Mouse (Mus musculus) left cerebral cortex, adult 18-20 months (tissue): ENCODE measurements around the gene Sohlh1. TPM values are rescaled to one million over a fixed set of nuclear protein-coding genes. Genes with fewer than 3 reads are reported as not detected.
"Not testable (repeated sequence)": the region's sequence is repeated elsewhere in the genome, so short reads cannot be mapped to it uniquely, and the experiment has no call there.

Experiments used
- DNase-seq, 2 experiments: peaks; one replicate each; pipeline ENCODE4 v3.0.0; 2021 to 2022; ENCODE audit warnings: low spot score in 2 of 2, mixed read lengths in 1 of 2
- total RNA-seq, 2 experiments: library from RNA; stranded (reverse); gene quantifications; 2 replicates each; pipeline ENCODE4 v1.2.3; 2021

Gene Sohlh1
- total RNA-seq, 2 experiments from 2014 or later = not detected

DNA sequence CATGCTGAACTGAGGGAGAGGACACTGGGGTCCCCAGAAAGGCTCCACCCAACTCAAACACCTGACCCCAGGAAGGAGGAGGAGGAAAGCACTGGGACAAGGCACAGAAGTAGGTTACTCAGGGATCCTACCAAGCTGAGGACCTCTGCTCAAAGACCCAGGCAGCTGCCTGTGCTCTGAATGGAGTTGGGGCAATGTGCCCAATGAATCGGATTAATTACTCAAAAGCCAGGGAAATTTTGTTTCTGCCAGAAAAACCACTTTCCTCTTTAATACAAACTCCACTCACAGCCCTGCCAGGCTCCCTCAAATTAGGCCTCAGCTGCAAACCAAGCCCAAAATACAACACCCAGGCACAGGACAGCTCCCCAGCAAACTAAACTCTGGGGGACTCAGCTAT, 4.3 kb downstream of the Sohlh1 start:
- peak in 1 of 2 experiments; percentile 9 for DNase-seq

DNA sequence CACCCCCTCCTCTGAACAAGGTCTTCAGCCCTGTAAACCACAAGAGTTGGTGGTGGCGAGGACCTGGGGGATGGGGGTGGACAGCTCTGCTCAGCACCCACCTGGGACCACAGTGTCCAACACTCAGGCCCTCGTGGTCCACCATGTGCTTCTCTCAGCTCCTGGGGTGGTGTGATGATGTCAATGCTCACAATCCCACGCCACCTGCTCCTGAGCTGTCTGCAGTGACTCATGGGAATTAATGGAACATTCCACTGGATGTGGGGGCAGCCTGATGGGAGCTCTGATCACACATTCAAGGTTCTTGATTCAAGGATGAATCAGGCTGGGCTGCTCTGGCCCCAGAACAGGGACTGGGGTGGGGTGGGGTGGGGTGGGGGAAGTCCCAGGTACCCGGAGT, 4.9 kb downstream of the Sohlh1 start:
- DNase-seq = peak; percentile 26 to 48

DNA sequence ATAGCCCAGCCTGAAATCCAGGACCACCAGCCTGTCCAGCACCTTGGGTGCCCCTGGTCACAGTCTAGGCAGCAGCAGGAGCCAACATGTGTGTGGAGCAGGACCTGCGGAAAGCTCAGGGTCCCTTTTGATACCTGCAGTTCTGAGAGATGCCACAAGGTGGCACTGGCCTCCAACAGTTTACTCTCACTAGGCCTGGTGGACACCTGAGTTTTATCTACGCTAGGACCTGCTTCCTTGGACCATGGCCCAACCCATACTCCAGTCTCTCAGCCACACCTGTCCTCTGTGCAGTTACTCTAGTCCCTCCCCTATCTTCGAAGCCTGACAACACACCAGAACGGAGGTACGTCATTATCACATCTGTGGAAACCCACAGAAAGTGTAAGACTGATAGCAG, 10.8 kb downstream of the Sohlh1 start:
- DNase-seq = peak; percentile 85 to 87

DNA sequence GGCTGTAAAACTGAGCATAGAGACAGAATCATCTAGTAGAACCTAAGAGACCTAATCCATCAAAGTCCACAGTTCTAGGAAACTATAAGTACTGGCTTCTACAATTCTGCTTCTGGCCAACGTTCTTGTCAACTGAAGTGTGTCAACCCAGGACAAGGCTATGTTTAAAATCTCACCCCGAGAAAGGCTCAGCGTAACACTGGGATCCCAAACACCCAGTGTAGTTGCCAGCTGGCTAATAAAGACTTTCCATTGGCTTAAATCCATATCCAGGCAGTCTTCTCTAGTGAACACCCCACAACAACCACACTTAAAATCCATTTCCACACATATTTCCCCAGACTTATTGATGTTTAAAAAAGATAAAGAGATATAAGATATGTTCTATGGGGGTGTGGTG, 16.3 kb downstream of the Sohlh1 start:
- no peak for DNase-seq

DNA sequence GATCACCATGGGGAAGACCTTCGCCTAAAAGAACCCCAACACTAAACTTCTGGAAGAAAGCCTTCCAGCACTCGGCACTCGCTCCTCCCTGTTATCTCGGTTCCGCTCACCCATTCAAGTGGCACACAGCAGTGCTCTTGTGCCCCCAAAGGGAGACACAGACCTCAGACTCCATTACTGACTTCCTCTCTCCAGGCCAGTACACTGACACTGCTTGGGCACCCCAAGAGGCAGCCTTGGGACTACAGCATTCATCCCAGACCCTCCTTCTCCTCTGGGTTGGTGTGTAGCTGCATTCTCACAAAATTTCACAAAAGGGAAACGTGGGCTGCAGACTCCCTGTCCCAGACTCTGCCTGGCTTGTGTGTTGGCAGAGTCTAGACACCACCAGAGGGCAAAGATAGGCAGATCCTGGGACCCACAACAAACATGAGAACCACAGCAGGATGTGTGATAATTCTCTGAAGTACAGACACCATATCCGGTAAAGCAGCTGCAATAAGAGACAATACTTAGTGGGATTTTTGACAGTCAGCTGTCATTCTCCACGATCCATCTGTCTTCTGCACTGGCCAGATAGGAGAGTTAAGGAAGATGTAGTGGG, 18.6 kb downstream of the Sohlh1 start:
- no peak for DNase-seq

DNA sequence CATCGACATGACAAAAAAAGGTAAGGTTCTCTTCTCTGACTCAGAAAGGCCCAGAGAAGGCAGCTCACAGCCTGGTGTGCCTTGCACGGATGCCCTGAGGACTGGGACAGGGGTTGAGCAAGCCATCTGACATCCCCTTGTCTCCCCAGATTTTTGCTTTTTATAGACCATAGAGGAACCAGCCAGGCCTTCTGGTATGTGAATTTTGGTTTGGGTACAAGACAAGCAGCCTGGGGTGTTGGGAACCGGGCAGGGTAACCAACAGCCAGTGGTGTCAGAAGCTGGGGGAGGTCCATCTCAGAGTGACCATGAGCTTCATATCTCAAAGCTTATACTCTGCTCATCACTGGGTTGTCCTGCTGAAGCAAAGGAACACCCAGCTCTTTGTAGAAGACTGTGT, 22.3 kb downstream of the Sohlh1 start:
- no peak for DNase-seq

DNA sequence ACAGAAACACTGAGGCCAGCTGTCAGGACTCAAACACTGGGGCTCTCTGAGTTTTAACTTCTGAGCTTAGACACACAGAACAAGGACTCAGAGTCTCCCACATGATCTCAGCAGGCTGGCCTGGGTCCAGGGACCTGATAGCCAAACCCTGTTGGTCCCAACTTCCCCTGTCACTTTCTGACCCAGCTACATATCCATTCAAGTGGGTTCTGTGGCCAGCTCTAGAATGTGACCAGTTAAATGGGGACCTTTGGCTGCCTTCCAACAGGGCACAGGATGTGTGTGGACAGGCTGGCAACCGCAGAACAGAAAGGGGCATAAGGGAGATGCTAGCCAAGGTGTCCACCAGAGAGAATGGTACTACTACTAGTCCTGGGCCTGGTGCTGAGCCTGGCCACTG, 24.2 kb downstream of the Sohlh1 start, which contains the start of gene Lcn9:
Lcn9 (plus strand) TSS at position 348 of the 400 bp plus-strand sequence.
- DNase-seq = no peak

DNA sequence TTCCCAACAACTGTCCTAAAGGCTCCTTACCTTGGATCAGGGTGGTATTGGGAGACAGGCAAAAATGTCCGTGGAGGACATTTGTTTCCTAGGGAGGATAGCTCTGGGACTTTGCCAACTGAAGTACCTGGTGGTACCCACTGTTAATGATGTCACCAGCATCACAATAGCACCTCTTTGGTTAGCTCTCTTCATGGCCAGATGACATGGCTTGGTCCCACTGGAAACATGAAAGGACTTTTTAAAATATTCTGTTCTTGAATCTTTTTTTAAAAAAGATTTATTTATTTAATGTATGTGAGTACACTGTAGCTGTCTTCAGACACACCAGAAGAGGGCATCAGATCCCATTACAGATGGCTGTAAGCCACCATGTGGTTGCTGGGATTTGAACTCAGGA, 31.3 kb downstream of the Sohlh1 start, which contains the start of gene Glt6d1:
Glt6d1 (minus strand) TSS at position 101 of the 400 bp plus-strand sequence.
- DNase-seq = not testable (repeated sequence)

DNA sequence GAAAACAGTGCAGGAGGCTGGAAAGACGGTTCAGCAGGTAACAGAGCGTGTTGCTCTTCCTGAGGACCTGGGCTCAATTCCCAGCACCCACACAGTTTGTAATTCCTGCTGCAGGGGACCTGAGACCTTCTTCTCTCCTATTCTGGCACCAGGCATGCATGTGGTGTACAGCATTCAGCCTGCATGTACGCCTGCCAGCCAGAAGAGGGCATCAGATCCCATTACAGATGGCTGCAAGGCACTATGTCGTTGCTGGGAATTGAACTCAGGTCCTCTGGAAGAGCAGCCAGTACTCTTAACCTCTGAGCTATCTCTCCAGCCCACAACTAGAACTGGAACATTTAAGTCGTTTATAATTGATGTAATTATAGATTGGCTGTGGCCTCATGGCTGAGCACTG, 33.7 kb downstream of the Sohlh1 start:
- no peak for DNase-seq

DNA sequence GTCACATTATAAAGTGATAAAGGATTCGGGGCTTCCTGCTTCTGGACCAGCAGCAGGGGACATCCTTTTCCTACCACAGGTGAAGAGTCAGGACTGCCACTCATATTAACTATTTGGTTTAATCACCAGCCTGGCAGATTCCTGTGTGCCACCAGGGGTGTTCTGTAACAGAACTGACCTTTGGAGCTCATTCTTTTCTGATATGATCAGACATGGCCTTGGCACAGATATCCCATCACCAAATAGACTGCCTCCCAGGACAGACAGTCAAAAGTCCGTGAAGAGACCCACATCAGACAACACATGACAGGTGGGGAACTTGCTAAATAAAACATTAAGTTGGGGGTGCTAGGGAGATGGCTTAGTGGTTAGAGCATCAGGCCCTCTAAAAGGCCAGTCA, 35.3 kb downstream of the Sohlh1 start:
- no peak for DNase-seq

DNA sequence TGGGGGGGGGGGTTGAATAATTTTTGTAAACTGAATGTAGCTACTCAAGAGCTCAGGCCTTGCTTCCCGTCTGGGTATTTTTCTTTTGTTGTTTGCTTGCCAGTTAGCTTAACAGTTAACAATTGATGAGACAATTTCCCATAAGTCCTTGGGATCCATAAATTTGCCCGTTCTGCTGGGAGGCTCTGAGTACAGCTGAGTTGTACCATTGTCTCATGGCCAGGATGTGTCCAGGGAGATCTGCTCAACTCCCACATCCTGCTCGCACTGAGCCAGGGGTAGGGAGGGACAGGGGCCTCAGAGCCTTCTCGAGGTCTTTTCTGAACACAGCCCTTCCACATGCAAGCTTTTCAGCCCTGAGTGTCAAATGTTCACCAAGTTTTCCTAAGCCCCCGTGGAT, 49.0 kb downstream of the Sohlh1 start:
- no peak for DNase-seq

DNA sequence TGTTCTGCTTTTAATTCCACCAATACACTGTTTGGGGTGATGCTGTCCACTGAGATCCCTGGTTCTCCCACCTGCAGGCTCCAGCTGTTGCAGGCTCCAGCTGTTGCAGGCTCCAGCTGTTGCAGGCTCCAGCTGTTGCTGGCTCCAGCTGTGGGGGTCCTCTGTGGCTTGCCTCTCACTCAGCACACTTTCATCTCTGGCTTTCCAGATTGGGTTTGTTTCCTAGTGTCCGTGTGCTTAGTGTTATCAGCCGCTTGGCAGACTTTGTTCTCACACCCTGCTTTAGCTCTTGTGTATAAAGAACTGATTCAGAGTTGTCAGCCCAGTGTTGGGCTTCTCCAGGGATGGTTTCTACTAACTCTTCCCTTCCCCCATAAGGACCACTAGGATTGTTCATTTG, 49.4 kb downstream of the Sohlh1 start:
- no peak for DNase-seq

Other genes with a start within 250 kb of the Sohlh1 start
- 100 to 1,000 TPM; 146 to 150 TPM for gene Rabl6, start 238.7 kb downstream of the Sohlh1 start, total RNA-seq
- gene Ccdc183, start 229.6 kb downstream of the Sohlh1 start, total RNA-seq = not detected
- 10 to 100 TPM; 21.7 to 23.1 TPM for gene Tmem141, start 225.2 kb downstream of the Sohlh1 start, total RNA-seq
- gene Fcna, start 219.2 kb downstream of the Sohlh1 start, total RNA-seq = under 1 TPM; 0.66 to 0.79 TPM
- not detected for gene Lcn8, start 194.1 kb downstream of the Sohlh1 start, total RNA-seq
- not detected for gene Lcn5, start 189.3 kb downstream of the Sohlh1 start, total RNA-seq
- not detected for gene Lcn6, start 170.5 kb downstream of the Sohlh1 start, total RNA-seq
- not detected for gene Lcn10, start 164.5 kb downstream of the Sohlh1 start, total RNA-seq
- gene Obp2a, start 147.2 kb downstream of the Sohlh1 start, total RNA-seq = not detected
- 10 to 100 TPM; 89.7 to 94.0 TPM for gene Bmyc, start 140.5 kb downstream of the Sohlh1 start, total RNA-seq
- not detected for gene Obp2b, start 110.2 kb downstream of the Sohlh1 start, total RNA-seq
- gene Lcn3, start 81.7 kb downstream of the Sohlh1 start, total RNA-seq = not detected
- gene Lcn11, start 70.2 kb downstream of the Sohlh1 start, total RNA-seq = not detected
- gene Gm13539, start 65.0 kb downstream of the Sohlh1 start, total RNA-seq = not detected
- gene Glt6d1, start 31.4 kb downstream of the Sohlh1 start, total RNA-seq = not detected
- not detected for gene Lcn9, start 24.1 kb downstream of the Sohlh1 start, total RNA-seq
- 100 to 1,000 TPM; 118 to 130 TPM for gene Kcnt1, start 16.5 kb upstream of the Sohlh1 start, total RNA-seq
- gene Camsap1, start 136.0 kb upstream of the Sohlh1 start, total RNA-seq = 100 to 1,000 TPM; 155 to 171 TPM
- gene Ubac1, start 174.5 kb upstream of the Sohlh1 start, total RNA-seq = 10 to 100 TPM; 55.6 to 59.6 TPM